Mouse (Mus musculus) lung, postnatal 0 days (tissue): Measurements from ENCODE around the gene Pnpla2.

Source experiments
- CTCF ChIP-seq: IDR thresholded peaks from 2 replicates; pipeline ENCODE4 v1.5.1; 2016; ENCODE audit warnings: antibody characterized with exemption, mild to moderate bottlenecking
- EP300 ChIP-seq: IDR thresholded peaks from 2 replicates; pipeline ENCODE4 v1.6.1; 2016; ENCODE audit warnings: antibody characterized with exemption, mild to moderate bottlenecking, control low read depth

- TF ChIP-seq EP300 (no peak), CTCF (peak; percentile 85)
Measured at GRCm38 (mm10) chr7:141440613-141441012, 14.4 kb upstream of the Pnpla2 start.
